Mouse (Mus musculus) heart, adult 10 weeks (tissue): ENCODE data around the gene Ndufaf2. TPM values are rescaled to one million over a fixed set of nuclear protein-coding genes. Genes with fewer than 3 reads are reported as not detected.

Source experiments
- polyA plus RNA-seq: library from polyadenylated mRNA; stranded (reverse); fragments of 350-450 nt; fragmentation: Illumina TruSeq; extraction: RNeasy Lipid Tissue Mini Kit (QIAGEN cat#74804); gene quantifications from one replicate; pipeline ENCODE4 v1.2.3, GENCODE M21; 2014; ENCODE audit warnings: low read depth, low replicate concordance

Gene Ndufaf2
- 47.0 TPM for polyA plus RNA-seq

GRCm38 (mm10) chr13:108158465-108159240, at the start of gene Ndufaf2, which contains the start of gene Ercc8:
Ndufaf2 (minus strand) TSS chr13:108158623.
Ercc8 (plus strand) TSS chr13:108158731.

GRCm38 (mm10) chr13:108044222-108044941, 114.0 kb downstream of the Ndufaf2 start, which contains the start of gene Smim15:
Smim15 (plus strand) TSS chr13:108044446.

Other genes starting within 250 kb of the Ndufaf2 start
- gene Smim15, start 114.2 kb downstream of the Ndufaf2 start, polyA plus RNA-seq: 30.0 TPM
- gene Ercc8, start 108 bp upstream of the Ndufaf2 start, polyA plus RNA-seq: 4.4 TPM
- gene Elovl7, start 55.8 kb upstream of the Ndufaf2 start, polyA plus RNA-seq: 0.50 TPM
- not detected for gene Depdc1b, start 157.7 kb upstream of the Ndufaf2 start, polyA plus RNA-seq